Mouse (Mus musculus): ENCODE measurements around the gene Stx6. TPM values are rescaled to one million over a fixed set of nuclear protein-coding genes. Genes with fewer than 3 reads are reported as not detected.

Gene Stx6
- total RNA-seq, 2 experiments from 2014 or later = 11.3 to 12.2 TPM

GRCm38 (mm10) chr1:155205822-155206660 lies 47.5 kb downstream of the Stx6 start:
- DNase-seq = no peak

DNA sequence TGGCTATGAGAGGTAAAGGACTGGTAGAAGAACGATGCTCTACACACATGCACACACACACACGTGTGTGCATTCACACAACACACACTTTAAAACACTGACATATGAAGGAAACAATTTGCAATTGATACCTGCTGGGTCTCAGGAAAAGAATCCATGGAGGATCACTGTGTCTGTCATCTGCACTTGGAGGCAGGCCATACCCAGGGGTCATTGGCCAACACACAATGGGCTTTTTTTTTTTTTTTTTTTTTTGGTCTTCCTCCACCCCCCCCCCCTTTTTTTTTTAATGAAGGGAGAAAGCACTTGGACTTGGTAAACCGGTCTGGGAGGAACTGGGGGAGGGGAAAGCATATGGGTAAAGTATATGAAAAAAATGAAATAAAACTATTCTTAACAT lies 49.3 kb downstream of the Stx6 start:
- DNase-seq = no peak

DNA sequence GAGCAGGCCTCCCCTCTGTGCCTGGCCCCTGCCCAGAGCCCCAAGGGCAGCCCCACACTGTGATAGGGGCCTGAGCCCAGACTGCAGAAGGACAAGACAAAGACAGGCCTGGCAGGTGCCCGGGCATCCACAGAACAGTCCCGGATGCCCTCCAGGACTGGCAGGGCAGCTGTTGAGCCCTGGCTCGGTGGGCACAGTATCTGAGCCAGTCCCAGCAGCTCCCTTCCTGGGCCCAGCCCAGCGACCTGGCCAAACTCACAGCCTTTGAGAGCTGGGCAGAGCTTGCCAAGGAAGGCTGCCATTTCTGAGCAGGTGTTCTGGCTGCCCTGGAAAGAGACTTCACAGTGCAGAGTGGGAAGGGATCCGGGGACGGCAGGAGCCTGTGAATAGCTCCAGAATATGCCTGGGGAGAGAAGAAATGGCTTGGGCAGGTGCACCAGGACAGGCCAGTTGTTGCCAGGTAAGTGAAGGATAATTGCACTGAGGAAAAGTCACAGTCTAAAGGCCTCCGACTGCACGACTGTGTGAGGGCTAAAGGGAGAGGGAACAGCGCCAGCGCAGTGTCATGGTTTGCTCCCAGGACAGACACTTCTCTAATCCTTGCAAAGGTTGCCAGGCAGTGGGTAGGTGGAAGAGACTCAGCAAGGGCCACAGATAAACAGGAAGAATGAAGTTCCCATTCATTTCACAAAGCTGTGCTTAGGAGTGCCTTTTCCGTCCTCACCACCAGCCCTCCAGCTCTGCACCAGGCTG lies 51.7 kb downstream of the Stx6 start:
- DNase-seq = peak; percentile 87

DNA sequence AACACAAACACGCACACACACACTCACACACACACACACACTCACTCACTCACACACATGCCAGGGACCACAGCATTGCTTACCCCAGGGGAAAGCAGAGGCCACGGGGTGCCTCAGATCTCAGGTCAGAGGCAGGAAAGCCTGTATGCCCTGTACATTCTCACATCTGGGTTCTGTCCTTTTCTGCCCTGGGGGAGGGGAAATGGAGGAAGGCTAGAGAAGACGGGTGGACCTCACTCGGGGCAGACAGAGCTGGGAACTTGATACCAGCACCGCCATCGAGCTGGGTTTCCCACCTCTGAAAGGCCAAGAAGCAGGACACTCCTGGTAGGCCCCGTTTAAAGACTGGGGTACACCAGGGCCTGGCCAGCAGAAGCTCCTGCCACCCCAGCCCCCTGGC lies 52.5 kb downstream of the Stx6 start:
- no peak for DNase-seq

DNA sequence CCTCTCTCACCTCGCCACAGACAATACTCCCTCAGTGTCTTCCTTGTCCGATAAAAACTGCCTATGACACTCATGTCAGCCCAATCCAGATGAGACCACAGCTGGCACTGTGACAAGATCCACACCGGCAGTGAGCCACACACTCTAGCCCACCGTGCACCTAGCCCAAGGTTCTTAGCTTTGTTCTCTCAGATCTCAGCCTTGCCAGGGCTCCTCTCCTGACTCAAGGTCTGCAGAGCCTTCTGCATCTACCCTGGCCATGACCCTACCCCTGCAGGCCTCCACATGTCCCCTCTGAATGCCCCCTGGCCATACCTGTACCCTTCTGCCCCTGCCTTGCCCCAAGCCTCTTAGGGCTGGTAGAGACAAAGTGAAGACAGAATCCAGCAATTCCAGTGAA lies 53.6 kb downstream of the Stx6 start:
- no peak for DNase-seq

- no peak for DNase-seq
These were observed 54.0 kb downstream of the Stx6 start for GRCm38 (mm10) chr1:155212493-155212892.

GRCm38 (mm10) chr1:155212936-155213774 lies 54.6 kb downstream of the Stx6 start:
- no peak for DNase-seq

- no peak for DNase-seq
These were observed 55.4 kb downstream of the Stx6 start for GRCm38 (mm10) chr1:155213912-155214311.

- DNase-seq = no peak
These were observed 56.7 kb downstream of the Stx6 start for GRCm38 (mm10) chr1:155215066-155215764.

DNA sequence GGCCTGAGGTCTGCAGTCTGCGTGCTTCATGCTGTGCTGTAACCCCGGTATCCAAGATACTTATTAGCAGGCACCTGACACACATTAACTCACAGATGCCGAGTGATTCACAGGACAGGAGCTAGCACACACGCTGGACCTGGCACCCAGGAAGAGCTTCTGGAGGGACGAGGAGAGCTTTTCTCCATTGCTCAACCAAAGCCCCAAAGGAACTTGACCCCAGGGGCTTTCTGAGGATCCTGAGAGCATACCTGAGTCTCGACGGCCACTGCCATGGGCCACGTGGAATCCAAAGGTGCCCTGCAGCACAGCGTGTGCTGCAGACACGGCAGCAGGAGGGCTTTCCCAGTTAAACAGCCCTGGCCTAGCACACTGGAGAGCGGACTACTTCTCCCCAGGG lies 57.8 kb downstream of the Stx6 start:
- DNase-seq = no peak

GRCm38 (mm10) chr1:155216844-155217243 lies 58.3 kb downstream of the Stx6 start:
- DNase-seq = no peak

DNA sequence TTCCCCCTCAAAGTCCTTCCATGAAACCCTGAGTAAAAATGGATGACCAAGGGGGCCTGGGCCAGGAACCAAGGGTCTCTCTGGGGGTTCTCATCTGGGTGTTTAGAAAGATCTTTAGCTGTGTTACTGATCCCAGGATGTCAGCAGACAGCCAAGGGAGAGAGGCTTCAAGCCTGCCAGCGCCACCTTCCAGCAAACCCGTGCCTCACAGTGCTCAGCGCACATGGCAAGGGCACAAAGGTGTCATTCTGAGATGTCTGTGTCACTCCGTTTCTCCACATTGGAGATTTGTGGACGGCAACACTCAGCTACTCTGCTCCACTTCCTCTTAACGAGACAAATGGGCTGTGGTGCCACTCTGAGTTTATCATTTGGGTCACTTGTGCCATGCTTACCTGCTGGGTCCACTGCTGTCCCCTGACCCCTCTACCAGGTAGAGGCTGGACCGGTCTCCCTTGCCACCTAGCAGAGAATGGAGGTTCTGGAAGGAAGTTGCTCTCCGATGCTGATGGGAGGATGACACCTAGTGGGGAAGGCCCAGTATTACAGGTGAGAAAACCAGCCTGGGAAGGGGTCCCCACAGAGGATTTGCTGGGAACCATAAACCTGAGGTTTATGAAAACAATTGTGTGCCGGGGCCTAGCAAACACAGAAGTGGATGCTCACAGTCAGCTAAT lies 59.5 kb downstream of the Stx6 start:
- DNase-seq = no peak

GRCm38 (mm10) chr1:155218924-155219323 lies 60.4 kb downstream of the Stx6 start:
- DNase-seq = no peak

DNA sequence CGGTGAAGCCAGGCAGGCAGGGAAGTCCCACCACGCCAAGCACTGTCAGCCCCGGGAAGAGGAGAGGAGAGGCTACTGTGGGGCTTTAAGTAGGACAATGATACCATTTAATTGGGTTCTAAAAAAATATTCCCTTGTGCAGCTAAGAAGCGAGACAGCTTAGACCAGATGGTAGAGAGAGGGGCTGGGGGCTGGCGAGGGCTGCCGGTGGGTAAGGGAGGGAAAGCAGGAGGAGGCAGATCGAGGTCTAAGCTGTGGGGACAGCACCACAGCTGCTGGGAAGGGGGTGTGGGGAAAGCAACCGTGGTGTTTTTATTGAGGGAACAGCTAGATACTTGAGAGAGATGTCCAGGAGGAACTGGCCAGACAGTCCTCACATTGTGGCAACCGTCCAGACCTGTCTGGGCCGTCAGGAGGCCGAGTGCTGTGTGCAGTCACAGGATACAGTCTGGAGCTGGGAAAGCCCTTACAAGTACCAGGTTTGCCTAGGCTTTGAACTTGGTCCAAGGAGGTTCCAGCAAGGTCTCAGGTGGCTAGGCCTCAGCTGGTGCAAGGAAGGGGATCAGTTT lies 63.7 kb downstream of the Stx6 start:
- DNase-seq = no peak

- DNase-seq = no peak
These were observed 64.5 kb downstream of the Stx6 start for GRCm38 (mm10) chr1:155223036-155223435.

DNA sequence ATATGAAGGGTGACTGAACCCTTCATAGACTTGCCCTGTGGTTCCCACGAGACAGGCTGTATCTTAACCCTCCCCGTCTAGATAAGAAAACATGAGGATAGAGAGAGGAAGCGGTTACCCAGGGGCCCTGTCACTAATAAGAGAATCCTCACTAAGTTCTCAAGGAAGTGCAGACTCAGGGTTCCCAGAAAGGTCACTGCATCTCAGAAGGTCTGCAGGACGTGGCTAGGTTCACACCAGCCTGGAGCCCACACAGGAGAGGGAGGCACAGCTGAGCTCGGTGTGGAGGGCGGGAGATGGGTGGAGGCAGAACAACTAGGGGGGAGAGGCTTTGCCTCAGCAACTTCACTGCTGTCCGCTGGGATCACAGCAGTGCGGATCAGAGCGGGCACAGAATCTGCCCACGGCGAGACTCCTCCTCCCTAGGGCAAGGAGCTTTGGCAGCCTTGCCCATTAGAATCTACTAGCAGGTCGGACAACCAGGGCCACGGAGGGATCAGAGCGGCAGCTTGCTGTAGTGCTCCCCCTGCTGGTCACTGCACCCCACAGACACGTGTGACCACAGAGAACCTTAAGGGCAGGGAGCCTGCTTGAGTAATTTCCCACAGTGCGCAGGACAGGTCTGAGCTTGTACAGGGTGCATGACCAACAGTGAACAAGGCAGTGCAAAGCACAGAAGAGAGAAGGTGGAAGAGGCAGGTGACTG lies 65.5 kb downstream of the Stx6 start:
- peak; percentile 67 for DNase-seq

DNA sequence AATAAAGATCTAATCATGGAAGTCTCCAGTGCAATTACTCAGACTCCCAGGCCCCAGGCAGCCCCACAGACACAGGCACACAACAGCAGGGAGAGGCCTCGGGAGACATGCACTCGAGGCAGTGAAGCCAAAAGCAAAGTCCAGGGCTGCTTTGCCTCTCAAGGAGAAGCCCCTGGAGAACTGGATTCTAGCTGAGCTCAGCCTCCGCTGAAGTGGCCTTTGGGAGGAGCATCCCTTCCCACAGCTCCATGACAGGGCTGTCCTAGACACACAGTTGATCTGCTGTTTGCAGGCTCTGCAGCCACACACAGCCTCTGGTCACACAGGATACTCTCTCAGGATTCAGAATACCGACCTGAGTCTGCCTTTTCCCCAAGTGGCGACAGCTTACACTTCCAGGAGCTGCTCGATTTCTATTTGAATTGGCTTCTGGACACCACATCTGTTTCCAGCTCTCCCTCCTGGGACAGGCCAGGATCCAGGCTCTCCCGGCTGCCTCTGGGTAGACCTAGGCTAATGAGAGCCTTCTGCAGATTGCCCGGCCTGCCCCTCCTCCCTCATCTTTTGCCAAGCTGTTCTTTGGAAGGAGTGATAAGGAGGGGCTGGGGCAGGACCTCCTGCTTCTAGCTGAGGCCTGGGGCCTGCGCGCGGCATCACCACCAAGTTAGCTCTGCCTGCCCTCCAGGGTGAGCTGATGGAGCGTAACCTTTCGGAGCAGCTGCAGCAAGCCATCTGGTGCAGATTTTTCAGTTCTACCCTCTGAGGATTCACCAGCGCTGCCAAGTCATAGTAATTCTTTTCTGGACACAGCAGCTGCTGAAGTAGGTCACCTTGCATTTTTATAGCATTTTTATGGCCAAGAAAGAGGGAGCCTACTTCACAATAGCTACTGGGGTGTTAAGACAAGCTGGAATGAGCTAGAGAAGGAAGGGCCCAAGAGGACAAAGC lies 71.2 kb downstream of the Stx6 start:
- peak; percentile 75 for DNase-seq

DNA sequence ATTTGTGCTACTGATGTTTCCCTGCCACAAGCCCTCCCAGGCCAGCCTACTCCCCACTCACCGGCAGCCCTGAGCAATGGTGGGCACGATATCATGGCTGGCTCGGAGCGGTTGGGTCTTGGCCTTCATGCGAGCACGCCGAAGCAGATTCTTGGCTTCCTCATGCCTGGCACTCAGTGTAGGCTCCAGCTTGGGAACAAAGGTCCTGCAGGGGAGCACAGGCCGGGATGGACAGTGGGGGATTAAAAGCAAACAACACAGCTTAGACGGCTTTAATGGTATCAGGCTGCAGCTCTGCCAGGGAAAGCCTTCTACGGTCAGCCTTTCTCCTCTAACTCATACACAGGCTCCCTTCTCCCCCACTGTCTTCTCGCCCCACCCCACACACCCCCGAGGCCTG lies 73.9 kb downstream of the Stx6 start:
- no peak for DNase-seq

DNA sequence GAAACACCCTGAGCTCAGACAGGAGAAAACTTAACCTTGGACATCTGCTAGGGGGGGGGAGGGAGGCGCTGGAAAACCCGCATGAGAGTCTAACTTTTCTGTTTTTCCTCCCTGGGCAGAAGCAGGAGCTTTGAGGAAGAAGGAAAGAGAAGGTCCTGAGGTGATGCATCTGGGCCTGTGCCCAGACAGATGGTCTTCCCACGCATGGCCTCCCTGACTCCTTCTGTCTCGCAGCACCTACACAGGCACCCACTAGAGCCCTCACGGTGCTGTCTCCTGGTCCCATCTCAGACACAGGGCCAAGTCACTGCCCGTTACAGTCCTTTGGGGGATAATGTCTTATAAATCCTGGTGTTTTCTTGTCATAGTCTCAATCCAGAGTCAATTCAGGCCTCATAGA lies 74.3 kb downstream of the Stx6 start:
- no peak for DNase-seq

Measured in gastrocnemius, postnatal 25 days (tissue).